Mouse (Mus musculus): ENCODE measurements around the gene Cdkn1b.

Cdkn1b gene

DNA sequence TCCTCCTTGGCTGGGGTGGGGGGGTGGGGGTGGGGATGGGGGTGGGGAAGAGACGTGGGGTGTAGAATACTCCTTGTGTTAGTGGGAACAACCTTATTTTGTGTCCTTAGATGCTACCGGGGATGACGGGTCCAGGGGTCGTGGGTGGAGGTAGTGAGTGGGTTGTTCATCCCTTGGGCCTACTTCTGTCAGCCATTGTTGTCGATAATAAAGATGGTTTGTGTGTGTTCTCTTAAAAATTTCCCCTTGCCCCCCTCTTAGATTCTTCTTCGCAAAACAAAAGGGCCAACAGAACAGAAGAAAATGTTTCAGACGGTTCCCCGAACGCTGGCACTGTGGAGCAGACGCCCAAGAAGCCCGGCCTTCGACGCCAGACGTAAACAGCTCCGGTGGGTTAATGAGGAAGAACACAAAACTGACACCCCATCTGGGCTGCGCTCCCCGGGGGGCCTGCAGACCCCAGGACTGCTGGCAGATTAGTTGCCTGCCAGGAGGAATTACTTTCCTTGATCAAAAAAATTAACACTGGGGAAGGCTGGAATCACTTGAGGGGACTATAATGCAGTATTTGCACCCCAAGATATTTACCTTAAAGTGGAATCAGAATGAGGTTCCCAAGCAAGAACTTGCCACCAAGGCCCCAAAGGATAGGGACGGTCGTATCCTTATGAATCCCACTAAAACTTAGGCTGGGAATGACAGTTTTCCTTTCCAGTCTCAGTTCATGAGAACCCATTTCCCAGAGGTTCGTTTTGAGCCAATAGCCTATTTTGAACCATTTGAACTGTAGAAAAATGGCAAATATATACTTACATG lies 1.7 kb downstream of the Cdkn1b start:
- POLR2A ChIA-PET = interaction anchor here in 3 of 4 experiments (0.5 to 15.5 kb wide), 22 partner anchors 9 to 309 kb away, joined by 3 to 264 read pairs (median 8); partner anchors contain the start of genes Gpr19 (in 3 of the 3) and Mansc1 (in 1 of the 3)
- CTCF ChIA-PET = no interaction called here

DNA sequence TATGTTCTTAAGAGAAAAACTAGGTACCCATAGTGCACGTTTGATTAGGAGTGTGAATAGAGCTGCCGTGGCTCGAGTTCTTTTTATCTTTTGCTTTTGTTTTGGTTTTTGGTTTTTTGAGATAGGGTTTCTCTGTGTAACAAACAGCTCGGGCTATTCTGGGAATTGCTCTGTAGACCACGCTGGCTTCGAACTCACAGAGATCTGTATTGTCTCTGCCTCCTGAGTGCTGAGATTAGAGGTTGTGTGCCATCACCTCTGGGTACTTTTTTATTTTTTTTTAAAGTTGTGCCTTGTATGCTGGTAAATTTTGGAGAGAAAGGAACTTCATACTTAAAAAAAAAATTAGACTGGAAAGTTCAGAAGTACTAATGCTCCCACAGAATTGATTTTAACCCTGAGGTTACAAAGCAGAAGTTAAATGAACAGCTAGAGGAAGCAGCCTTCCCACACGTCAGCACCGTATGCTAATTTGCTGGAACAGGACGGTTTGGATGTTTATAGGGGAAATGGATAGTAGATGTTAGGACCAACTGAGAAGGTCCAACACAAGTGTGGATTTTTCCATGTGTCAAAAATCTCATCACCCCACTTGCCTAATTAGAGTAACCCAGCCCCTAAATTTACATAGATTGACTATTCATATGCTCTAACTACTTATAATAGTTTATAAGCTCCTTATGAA lies 2.5 kb downstream of the Cdkn1b start:
- POLR2A ChIA-PET = interaction anchor here in 3 of 4 experiments (0.6 to 15.5 kb wide), 15 partner anchors 8 to 291 kb away, joined by 3 to 264 read pairs (median 5); partner anchors contain the start of genes Gpr19 (in 3 of the 3) and Mansc1 (in 1 of the 3)
- CTCF ChIA-PET = interaction anchor here in 2 of 4 experiments (0.6 to 1.1 kb wide), 2 partner anchors 46 to 65 kb away, joined by 3 read pairs; no protein-coding TSS in a partner anchor

DNA sequence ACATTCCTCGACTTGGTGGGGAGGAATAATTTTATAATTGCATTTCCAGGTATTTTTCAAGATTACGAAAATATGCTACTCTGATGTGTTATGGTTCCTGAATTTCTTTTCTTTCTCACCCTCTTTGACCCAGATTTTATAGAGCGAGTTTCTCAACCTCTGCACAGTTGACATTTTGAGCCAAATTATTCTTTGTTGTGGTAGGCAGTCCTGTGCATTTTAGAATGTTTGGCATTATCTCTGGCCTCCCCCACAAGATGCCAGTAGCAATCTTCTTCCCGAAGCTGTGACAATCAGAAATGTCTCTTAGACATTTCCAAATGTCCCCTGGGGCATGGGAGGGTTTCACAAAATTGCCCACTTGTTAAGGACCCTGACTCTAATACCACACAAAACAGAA lies 3.5 kb downstream of the Cdkn1b start:
- CTCF ChIA-PET = interaction anchor here in 3 of 4 experiments (0.6 to 1.1 kb wide), 3 partner anchors 23 to 66 kb away, joined by 3 to 7 read pairs (median 3); no protein-coding TSS in a partner anchor
- POLR2A ChIA-PET = interaction anchor here in 3 of 4 experiments (0.6 to 15.5 kb wide), 8 partner anchors 19 to 130 kb away, joined by 3 to 264 read pairs (median 4); partner anchors contain the start of gene Gpr19 (in 2 of the 3)

DNA sequence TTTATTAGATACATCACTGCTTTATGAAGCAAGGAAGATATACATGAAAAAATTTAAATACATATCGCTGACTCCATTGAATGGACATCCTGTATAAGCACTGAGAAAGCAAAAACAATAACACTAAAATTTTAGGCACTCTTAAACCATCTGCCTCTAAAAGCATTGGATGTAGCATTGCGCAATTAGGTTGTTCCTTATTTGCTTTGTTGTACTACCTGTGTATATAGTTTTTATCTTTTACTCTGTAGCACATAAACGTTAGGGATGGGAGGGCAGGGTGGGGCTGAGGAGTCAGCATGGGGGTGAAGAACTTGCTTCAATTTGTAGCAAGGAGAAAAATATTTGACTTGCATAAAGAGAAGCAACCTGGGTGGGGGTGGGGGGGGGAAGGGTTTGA lies 4.1 kb downstream of the Cdkn1b start:
- ChIA-PET CTCF (no interaction called here), POLR2A (interaction anchor here in 3 of 4 experiments (0.6 to 15.5 kb wide), 4 partner anchors 18 to 130 kb away, joined by 3 to 264 read pairs (median 4); partner anchors contain the start of gene Gpr19 (in 1 of the 3))

DNA sequence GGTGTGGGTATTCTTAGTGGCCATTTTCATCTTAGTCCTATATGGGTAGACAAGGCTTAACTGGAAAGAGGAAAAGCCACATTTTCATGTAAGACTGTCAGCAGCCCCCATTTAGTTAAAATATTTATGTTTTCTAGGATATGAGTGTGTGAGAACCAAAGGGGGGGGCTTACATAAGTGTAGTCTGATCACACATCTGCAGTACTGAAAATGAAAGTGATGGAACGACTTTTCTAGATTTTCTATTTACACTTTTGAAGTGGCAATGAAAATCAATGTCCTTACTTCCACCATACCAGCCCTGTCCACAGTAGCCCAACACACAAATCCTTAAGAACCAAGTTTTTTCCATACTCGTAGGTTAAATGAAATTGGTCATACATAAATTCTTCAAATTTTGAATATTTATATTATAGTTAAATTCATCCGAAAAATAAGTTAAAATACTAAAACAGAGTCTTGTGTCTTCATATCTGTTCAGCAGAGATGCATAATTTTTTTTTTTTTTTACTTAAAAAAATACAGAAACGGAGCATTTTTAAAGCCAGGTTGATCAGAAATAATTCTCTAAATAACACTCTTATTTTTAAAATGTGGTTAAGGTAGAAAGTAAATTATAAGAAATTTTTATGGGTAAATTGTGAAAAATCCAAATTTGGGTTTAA lies 5.6 kb downstream of the Cdkn1b start:
- ChIA-PET CTCF (no interaction called here), POLR2A (interaction anchor here in 2 of 4 experiments (0.6 to 0.8 kb wide), 3 partner anchors 15 to 590 kb away, joined by 3 to 5 read pairs (median 4); no protein-coding TSS in a partner anchor)

DNA sequence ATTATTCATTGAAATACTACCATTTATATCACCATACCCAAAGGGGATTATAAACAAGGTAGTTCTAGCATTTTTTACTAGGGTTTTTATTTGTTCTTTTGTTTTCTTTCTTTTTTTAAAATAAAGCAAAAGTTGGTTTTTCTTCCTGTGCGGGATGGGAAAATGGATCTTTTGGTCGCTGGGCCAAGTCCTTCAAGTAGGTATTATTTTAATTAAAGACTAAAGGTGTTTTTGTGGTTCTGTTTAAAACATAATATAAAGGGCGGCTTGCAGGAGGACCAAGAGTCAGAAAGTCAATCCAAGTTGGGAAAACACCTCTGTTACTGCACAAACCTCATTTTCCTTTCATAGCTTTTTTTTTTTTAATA lies 6.1 kb downstream of the Cdkn1b start:
- ChIA-PET POLR2A (interaction anchor here in 3 of 4 experiments (0.6 to 1.0 kb wide), 3 partner anchors 29 to 62 kb away, joined by 3 to 4 read pairs (median 3); no protein-coding TSS in a partner anchor), CTCF (no interaction called here)

DNA sequence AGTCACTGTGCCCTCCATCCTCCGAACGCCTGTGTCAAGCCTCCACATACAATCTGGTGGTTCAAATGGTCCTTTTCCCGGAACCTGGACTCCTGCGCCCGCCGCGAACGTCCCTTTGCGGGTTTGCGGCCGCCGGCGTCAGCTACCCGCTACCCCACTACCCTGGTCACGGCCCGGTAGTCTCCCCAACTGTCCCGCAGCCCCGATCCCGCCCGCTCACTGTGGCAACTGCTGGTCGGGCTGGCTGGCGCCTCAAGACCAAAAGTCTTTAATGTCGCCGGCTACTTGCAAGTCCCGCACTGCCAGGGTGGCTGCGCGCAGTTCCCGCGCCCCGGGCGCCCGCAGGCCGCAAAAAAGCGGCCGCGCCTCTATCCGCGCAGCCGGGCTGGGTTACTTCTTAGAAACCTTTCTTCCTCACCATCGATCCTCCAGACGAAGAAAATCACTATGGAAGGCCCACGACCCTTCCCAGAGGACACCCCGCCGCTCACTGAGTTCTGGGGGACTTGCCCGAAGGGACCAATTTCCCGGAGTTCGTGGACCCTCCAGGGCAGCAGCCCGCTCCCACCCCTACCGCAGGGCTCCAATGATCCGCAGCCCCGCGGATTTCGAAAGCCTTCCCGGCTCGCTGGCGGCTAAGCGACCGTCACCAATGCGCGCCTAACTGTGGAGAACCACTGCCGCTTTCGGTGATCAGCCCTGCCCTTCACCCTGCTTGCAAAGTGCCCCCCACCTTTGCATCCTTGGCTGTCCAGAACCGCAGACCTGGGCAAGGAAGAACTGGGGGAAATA lies 6.8 kb downstream of the Cdkn1b start:
- ChIA-PET CTCF (no interaction called here), POLR2A (interaction anchor here in 3 of 4 experiments (0.6 to 1.0 kb wide), 4 partner anchors 29 to 749 kb away, joined by 3 to 4 read pairs (median 3); no protein-coding TSS in a partner anchor)

DNA sequence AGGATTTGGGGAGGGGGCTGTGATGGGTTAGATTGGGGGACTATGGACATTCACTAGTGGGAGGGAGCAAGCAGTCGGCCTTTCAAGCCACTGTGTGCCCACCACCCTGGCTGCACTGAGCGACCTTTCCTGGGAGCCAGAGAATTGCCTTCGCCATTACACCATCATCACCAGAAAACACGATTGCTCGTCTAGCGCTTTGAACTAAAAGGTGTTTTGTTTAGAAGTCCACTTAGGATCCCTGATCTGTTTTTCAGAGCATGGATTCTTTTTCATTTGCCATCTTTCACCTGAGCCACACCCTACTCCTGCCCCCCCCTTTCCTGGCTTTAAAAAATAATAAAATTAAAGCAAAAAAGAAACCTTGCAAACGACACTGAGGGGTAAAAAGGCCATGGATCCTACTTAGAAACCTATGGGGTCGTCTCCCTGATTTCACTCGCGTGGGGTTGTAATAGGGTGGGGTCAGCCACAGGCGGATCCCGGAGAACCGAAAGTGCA lies 7.4 kb downstream of the Cdkn1b start:
- POLR2A ChIA-PET = interaction anchor here (0.7 to 6.7 kb wide), 26 partner anchors 8 to 697 kb away, joined by 3 to 165 read pairs (median 7); partner anchors contain the start of genes Cdkn1b (in 4 of the 4) and Gpr19 (in 2 of the 4)
- CTCF ChIA-PET = no interaction called here

DNA sequence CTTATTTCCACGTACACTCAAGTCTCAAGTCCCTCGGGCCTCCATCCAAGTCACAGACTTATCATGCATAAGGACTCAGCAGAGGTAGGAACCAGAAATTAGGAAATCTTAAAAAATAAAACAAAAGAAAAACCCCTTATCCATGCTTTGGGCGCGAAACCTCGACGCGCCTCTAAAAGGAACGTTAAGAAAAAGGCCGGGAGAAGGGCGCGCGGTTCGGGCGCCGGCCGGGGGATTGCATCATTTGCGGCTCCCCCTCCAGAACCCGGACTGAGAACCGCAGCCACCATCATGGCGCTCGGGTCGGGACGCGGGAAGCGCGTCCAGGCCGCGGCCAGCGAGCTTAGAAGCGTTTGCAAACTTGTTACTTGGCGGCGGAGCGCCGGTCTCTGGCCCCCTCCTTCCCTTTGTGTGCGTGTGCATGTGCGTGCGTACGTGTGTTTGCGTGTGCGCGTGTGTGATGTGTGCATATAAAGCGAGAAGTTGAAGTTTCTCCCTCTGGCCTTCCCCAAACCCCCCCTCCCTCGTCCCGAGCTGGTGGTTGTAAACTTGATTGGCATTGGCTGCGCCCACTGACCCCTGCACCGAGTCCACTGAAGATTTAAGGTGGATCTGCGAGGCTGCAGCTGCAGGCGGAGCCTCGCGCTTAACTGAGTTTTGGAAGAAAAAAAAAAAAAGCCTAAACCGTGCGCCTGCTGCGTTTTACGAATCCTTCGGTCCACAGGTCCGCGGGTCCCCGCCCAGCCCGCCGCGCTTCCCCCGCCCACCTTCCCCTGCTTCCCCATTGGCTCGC lies 8.1 kb downstream of the Cdkn1b start:
- ChIA-PET CTCF (interaction anchor here (0.6 to 1.5 kb wide), 9 partner anchors 8 to 180 kb away, joined by 3 to 9 read pairs (median 5); partner anchors contain the start of gene Cdkn1b (in 2 of the 4)), POLR2A (interaction anchor here (0.5 to 6.7 kb wide), 87 partner anchors 8 to 1611 kb away, joined by 3 to 165 read pairs (median 4); partner anchors contain the start of genes Cdkn1b (in 4 of the 4), Gpr19 (in 3 of the 4), Borcs5 (in 1 of the 4) and Etv6 (in 1 of the 4))

DNA sequence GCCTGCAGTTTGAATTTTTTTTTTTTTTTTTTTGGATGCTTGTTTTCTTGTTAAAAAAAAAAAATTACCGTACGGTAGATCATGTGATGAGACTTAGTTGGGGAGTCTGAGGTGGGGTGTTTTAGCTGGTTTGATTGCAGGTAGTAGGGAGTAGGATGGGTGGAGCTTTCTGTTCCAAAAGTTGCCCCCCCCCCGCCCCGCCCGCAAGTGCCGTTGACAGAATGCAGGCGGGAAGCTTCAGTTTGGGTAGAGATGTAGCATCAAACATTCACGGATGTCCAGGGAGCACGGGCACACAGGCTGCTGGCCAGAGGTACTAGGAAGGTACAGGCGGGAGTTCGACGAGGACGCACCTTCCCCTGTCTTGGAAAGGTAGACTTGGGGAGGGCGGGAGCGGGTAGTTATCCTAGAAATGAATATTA lies 8.7 kb downstream of the Cdkn1b start:
- POLR2A ChIA-PET = interaction anchor here (0.6 to 6.7 kb wide), 85 partner anchors 8 to 1876 kb away, joined by 3 to 165 read pairs (median 4); partner anchors contain the start of genes Cdkn1b (in 4 of the 4), Gpr19 (in 3 of the 4), Borcs5 (in 1 of the 4) and Etv6 (in 1 of the 4)
- CTCF ChIA-PET = interaction anchor here in 3 of 4 experiments (0.6 to 1.5 kb wide), 6 partner anchors 9 to 974 kb away, joined by 3 to 9 read pairs (median 5); partner anchors contain the start of gene Cdkn1b (in 2 of the 3)

DNA sequence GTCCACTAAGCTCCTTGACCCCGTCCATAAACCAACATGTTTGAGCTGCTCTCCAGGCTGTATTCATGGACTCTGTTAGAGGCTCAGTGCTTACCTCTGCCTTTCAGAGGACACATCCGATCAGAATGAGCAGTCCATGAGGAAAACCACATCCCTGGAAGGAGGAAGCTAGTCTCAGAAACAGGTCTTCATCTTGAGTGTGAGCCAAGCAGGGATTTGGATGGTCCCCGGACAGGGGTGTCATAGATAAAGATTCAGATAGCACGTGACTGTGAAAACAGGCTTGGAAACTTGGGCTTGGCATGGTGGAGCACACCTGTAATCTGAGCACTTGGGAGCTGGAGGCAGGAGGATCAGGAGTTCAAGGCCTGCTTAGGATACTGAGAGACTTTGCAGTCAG lies 9.7 kb downstream of the Cdkn1b start:
- CTCF ChIA-PET = interaction anchor here in 2 of 4 experiments (0.6 to 0.8 kb wide), 2 partner anchors 17 to 238 kb away, joined by 4 read pairs; no protein-coding TSS in a partner anchor
- POLR2A ChIA-PET = interaction anchor here (0.6 to 6.7 kb wide), 27 partner anchors 9 to 512 kb away, joined by 3 to 165 read pairs (median 6); partner anchors contain the start of genes Cdkn1b (in 3 of the 4), Gpr19 (in 2 of the 4), Apold1 (in 1 of the 4) and Ddx47 (in 1 of the 4)

DNA sequence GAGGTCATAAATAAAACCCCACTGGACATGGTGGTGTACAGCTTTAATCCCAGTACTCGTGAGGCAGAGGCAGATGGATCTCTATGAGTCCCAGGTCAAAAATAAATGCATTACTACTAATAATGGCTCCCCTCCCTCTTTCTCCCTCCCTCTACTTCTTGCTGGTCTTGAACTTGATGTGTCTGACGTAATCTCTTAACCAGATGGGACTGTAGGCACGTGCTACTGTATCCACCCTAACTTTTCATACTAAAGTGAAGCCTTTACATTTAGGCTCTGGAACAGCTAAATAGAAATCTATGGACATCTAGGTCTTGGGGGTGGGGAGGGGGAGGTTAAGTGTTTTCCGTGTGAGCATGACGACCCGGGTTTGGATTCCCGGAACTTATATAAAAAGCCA lies 10.2 kb downstream of the Cdkn1b start:
- ChIA-PET CTCF (interaction anchor here in 1 of 4 experiments (0.8 kb wide), 1 partner anchor 17 kb away, joined by 4 read pairs; no protein-coding TSS in a partner anchor), POLR2A (interaction anchor here (0.6 to 6.7 kb wide), 23 partner anchors 10 to 125 kb away, joined by 3 to 165 read pairs (median 8); partner anchors contain the start of genes Cdkn1b (in 3 of the 4), Gpr19 (in 2 of the 4), Apold1 (in 1 of the 4) and Ddx47 (in 1 of the 4))

DNA sequence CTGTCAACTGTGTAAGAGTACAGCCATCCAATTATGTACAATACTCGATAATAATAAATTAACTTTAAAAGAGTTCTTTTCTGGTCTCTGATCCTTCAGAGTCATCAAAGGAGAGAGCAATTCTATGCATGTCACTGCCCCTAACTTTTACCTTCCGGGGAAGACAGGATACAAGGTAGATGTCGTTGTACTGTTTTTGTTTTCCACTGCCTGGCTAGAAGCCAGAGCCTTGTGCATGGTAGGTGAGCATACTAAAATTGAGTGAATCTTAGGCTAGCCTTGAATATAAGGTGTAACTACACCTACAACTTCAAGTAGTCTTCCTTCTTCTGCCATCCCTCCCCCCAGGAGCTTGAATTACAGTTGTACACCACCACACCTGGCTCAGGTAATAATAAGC lies 10.9 kb downstream of the Cdkn1b start:
- ChIA-PET POLR2A (interaction anchor here in 3 of 4 experiments (1.3 to 6.7 kb wide), 9 partner anchors 11 to 50 kb away, joined by 3 to 165 read pairs (median 24); partner anchors contain the start of genes Cdkn1b (in 3 of the 3), Gpr19 (in 2 of the 3) and Apold1 (in 1 of the 3)), CTCF (no interaction called here)

DNA sequence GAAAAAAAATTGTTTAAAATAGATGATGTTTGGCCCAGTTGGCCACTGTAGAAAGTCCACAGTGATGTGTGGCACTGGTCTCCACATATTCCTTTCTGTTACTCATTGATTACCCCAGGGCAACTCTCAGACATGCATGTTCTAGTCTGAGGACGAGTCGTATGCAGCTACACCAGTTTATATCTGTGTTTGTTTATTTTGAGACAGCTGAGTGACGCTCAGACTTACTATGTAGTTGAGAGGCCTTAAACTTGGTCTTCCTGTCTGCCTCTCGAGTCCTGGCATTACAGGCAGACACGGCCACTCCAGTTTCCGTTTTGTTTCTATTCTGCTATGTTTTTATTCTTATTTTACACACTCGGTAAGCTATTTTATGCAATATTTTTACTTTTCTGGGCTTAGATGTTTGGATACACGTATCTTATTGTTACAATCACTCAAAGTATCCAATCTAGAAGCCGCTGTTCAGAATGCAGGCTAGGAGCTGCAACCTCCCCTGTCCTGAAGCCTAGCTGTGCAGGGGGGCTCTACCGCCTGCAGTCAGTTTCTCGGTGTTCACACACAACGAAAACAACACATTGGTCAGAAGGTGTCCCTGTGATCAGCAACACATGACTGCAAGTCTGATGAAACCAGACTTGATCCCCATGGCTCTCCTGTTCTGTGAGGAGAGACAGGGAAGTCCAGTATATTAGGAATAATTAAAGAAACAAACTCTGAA lies 12.4 kb downstream of the Cdkn1b start:
- POLR2A ChIA-PET = interaction anchor here in 3 of 4 experiments (0.9 to 6.7 kb wide), 11 partner anchors 12 to 52 kb away, joined by 3 to 165 read pairs (median 5); partner anchors contain the start of genes Cdkn1b (in 3 of the 3), Apold1 (in 1 of the 3) and Gpr19 (in 1 of the 3)
- CTCF ChIA-PET = interaction anchor here in 2 of 4 experiments (0.6 to 1.0 kb wide), 4 partner anchors 14 to 732 kb away, joined by 3 to 5 read pairs (median 4); no protein-coding TSS in a partner anchor

DNA sequence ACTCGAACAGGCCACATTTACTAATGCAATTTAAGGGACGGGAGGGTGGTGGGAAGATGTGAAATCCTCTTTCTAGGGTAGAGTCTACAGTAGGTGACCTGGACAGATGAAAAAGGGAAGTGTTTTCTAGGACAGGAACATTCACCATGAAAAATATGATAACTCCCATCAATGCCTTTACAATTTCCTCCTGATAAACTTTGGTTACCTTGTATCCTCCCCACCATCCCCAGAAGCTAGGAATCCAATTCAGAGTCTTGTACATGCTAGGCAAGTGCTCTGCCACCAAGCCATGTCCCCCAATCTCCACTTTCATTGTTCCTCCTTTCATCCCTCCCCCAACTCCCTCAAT lies 13.0 kb downstream of the Cdkn1b start:
- ChIA-PET CTCF (interaction anchor here in 1 of 4 experiments (1.0 kb wide), 1 partner anchor 14 kb away, joined by 3 read pairs; no protein-coding TSS in a partner anchor), POLR2A (interaction anchor here in 3 of 4 experiments (0.9 to 6.7 kb wide), 9 partner anchors 11 to 52 kb away, joined by 3 to 165 read pairs (median 6); partner anchors contain the start of genes Cdkn1b (in 3 of the 3), Apold1 (in 1 of the 3) and Gpr19 (in 1 of the 3))
